Mouse (Mus musculus): ENCODE measurements around the gene Zfp993. TPM values are rescaled to one million over a fixed set of nuclear protein-coding genes. Genes with fewer than 3 reads are reported as not detected.

Zfp993 gene
- polyA plus RNA-seq, 1 experiment from 2014 or later: 4.0 TPM

Other genes starting within 250 kb of the Zfp993 start
- 4.5 and 6.0 TPM in 2 replicates for gene Zfp992, start 161.9 kb upstream of the Zfp993 start, polyA plus RNA-seq (2014; fragmentation: Nextera tagmentation; extraction: Ambion mirVana)
- 0.14 TPM in 1 of 2 replicates, not detected in the other for gene Zfp981, start 108.9 kb upstream of the Zfp993 start, polyA plus RNA-seq (2014; fragmentation: Nextera tagmentation; extraction: Ambion mirVana)

All from heart, embryonic 11.5 days (tissue).